Mouse (Mus musculus) thymus, postnatal 36 days (tissue): ENCODE measurements around the gene Col16a1.

Experiments
- DNase-seq, 2 experiments: peaks; one replicate each; pipeline ENCODE4 v3.0.0; 2022; ENCODE audit warnings: mixed read lengths in 2 of 2

Col16a1 gene

DNA sequence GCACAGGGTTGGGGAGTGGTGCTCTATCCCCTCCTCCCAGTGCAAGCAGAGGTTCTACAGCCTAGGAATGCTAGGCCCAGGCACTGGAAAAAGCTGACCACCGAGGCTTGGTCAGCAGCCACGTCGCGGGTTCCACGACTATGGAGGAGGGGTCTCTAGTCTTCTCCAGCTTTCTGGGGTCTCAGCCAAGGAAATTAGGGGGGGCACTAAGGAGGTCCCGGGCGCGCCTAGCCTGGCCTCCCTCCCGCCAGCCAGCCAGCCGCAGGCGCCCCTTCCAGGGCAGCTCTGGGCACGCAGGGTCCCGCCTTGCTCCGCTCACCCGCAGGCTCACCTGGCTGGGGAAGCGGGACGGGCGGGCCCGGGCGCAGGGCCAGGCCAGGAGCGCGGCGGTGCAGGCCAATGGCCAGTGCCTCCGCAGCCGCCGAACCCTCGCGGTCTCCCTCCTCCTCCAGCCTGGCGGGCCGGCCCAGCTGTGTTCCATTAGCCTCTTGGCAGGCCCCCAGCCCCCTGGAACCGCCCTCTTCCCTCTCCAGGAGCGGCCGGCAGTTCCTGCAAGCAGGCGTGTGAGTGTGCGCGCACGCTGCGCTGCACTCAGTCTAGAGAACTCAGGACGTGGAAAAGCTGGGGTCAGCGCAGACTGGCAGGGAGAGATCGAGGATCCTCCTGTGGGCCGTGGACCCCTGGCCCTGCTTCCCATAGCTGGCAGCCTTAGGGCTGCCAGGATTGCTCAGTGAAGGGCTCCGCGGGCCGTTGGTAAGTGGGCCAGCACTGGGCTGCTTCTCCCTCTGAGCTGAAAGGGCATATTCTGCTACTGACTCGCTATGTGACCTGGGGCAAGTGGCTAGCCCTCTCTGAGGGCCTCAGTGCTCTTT is at the start of gene Col16a1:
Col16a1 (plus strand) TSS at position 510 of the 872 bp plus-strand sequence.
- peak in 1 of 2 experiments; percentile 11 for DNase-seq

DNA sequence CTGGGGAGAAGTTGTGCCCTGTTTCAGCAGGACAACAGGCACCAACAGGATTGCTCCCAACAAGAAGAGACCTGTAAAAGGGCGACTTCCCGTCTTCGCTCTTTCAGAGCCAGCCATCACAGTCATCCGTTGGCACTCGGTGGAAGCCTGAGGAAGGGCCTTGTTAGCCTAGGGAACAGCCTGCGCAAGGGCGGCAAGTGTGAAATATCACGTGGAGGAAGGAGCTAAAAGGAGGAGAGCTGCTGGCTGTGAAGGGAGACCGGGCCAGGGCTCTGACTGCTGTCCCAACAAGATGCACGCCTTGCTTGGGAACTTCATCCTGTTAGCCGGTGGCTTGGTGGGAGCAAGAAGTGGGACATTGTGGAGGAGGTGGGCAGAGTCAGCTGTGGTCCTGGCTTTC is 49.5 kb upstream of the Col16a1 start:
- DNase-seq: no peak

DNA sequence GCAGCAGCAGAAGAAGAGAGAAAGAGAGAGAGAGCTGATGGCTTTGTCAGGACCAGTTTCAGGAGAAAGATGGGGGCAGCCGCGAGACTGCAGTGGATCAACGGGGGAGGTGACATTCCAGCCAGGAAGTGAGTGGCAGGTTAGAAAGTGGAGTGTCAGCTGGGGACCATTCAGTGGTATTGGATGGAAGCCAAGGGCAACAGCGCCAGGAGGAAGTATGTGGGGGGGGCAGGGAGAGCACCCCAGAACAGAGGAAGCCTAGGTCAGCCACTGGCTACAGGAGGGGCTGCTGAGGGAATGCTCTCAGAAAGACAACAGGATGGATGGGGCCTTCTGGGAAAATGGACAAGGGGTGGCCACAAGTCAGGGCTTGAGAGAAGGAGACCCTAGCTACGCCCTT is 45.9 kb upstream of the Col16a1 start:
- no peak for DNase-seq

DNA sequence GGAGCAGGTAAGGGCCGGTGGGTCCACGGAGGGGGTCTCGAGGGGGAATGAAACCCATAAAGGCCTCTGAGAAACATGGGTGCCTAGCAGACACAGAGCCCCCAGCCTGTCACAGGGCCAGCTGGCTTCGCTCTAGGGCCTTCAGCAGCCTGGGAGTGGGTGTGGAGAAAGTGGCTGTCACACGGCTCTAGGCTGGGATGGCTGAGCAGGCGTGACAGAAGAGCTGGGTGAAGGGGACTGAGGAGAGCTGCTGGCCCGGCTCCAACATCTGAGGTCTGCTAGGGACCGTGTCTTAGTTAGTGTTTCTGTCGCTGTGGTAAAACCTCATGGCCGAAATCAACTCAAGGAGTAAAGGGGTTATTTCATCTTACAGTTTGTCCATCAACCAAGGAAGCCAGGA is 45.5 kb upstream of the Col16a1 start:
- no peak for DNase-seq

DNA sequence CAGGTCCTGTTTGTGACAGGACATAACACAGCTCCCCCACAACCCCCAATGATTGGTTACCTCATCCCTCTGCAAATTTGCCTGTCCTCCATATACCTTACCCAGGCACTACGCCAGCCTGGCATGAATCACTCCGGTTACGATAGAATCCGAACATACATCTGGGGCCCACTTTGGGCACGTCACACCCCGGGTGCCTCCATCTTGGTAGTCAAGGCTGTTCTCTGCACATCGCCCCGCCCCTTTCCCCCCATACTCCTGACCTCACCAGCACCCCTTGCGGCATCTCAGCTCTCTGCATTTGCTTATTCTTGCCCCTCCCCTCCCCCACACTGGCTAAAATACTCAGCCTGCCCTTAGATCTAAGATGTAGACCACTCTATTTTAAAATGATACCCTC is 42.0 kb upstream of the Col16a1 start:
- no peak for DNase-seq

DNA sequence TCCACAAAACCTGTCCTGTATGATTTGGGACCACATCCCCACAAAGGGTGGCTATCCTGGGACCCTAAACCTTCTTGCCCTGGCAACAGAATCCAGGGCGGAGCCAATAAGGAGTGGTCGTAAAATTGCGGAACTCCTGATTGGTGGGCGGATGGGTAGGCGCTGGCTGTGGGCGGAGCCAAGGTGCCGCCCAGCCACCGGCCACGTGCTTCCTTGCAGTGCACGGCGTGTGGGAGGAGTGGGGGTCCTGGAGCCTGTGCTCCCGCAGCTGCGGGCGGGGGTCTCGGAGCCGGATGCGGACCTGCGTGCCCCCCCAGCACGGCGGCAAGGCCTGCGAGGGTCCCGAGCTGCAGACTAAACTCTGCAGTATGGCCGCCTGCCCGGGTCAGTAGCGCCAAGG is 41.1 kb upstream of the Col16a1 start:
- peak in 1 of 2 experiments; percentile 37 for DNase-seq

DNA sequence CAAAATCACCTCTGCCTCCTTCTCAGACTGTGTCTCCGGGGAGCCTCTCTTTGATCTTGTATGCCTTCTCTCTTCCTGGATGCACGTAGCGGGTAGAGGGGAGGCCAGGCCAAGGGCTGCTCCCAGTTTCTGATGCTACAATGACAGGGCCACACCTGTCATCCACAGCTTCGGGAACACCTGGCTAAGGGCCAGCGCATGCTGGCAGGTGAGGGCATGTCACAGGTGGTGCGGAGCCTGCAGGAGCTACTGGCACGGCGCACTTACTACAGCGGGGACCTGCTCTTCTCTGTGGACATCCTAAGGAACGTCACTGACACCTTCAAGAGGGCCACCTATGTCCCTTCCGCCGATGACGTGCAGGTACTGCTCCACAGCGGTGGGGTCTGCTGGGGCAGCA is 38.6 kb upstream of the Col16a1 start:
- DNase-seq: no peak

DNA sequence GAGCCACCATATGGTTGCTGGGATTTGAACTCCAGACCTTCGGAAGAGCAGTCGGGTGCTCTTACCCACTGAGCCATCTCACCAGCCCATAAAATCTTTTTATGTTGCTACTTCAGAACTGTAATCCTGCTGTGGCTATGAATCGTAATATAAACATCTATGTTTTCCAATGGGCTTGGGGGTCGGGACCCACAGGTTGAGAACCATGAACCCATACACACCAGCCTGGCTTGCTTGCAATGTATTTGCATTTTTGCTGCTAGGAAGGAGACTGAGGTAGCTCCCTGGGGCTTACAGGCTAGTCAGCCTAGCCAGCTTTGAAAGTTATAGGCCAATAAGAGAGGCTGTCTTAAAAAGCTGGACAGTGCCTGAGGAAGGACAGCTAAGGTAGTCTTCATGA is 36.9 kb upstream of the Col16a1 start:
- no peak for DNase-seq

DNA sequence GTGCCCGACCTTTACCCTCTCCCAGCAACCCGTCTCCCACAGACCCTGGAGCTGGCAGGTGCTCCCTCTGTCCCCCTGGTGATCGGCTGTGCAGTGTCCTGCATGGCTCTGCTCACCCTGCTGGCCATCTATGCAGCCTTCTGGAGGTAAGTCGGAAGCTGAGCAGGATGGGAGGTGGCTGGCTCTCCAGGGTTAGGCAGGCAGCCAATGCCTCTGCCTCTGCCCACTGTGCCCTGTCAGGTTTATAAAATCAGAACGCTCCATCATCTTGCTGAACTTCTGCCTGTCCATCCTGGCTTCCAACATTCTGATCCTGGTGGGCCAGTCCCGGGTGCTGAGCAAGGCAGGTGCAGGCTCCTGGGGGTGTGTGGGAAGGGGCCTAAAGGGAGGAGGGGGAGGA is 35.4 kb upstream of the Col16a1 start:
- DNase-seq: no peak

DNA sequence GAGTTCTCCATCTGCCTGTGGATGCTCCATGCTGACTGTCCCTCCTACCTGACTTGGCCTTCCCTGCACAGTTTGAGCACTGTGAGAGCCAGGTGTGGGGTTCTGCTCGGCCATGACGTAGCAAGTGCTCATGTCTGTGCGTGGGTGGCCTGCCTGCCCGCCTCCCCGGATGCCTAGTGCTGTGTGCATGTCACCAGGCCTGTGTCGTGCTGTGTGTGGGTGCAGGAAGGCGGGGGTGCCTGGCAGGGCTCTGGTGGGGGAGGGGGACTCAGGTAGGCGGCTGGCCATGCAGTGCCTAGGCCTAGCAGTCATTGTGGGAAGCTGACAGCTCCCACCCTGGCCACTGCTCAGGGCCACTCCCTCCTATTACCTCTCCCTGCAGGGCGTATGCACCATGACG is 34.5 kb upstream of the Col16a1 start:
- DNase-seq: no peak

DNA sequence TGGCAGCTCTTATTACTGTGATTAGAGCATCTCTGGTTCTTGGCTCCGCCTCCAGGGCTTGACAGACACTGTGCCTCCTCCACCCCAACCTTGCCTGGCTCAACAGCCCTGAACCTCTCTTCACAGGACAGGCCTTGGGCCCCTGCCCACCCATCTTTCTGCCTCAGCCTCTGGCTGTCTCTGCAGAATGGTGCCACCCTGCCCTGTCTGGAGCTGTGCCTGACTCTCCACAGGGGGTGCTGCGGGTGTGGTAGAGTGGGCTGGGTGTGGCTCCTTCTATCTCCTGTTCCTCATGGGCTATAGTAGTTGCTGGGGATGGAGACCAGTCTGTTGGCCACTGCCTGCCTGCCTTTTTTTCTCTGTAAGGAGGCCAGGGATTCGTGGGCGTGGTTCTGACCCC is 31.6 kb upstream of the Col16a1 start:
- DNase-seq: peak in 1 of 2 experiments; percentile 2

DNA sequence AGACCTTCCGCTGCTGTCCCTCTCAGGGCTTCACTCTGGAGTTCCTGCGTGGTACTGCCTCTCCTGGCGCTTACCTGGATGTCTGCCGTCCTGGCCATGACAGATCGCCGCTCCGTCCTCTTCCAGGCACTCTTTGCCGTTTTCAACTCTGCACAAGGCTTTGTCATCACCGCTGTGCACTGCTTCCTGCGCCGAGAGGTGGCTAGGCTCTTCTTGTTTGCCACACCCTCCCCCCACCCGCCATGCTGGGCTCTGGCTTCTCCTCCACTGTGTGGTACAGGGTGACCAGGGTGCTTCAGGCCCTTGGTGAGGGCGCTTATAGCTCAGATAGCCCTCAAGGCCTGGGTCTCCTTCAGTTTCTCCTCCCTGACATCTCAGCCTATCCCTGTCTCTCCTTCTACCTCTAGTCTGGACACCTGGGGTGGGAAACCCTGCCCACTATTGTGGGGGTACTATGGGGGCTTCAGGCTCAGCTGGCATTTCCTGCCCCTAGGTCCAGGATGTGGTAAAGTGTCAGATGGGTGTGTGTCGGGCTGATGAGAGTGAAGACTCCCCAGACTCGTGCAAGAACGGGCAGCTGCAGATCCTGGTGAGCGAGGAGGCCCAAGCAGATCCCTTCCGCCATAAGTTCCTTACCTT is 30.5 kb upstream of the Col16a1 start:
- DNase-seq: peak; percentile 50 to 59

DNA sequence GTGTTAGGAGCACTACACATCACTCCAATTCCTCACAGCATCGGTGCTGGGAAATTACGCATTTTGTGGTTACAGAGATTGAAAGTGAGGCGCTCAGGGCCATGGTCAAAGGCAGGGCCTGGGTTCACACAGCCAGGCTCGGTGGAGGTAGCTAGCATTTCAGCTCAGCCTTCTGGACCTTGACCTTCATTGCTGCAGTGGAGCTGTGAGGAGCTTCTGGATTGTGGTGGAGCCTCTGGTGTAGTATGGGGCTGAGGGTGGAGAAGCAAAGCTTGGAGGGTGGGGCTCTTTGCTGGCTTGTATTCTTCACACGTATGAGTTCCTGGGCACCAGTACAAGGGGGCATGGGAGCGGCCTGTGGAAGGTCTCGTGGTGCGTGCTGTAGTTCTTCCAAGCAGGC is 24.7 kb upstream of the Col16a1 start:
- no peak for DNase-seq

DNA sequence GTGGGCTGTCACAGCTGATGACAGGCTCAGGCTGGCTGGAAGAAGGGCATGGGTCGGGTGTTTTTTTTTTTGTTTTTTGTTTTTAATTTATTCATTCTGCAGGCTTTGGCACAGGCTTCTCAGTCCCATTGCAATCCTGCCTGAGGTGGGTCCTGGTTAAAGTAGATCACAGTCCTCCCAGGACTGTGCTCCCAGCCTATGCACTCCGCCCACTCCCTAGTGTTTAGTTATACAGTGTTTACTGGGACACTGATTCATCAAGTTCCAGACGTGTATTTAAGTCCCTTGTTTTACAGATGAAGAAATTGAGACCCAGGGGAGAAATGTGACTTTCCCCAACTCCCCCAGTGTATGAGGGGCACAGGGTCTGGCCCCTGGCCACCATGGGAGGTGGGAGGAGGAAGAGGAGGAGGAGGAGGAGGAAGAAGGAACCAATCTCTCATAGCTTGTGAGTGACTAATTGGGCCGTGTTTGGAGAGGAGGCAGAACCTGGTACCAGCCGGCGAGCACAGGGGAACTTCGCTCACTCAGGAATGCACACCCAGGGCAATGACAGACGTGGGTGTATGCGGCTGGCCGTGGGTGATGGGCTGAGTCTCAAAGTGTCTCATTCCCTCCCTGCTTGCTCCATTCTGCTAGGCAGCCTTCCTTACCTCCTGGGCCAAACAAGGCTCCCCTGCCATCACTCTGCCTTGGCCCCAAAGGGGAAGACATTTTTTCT is 24.0 kb upstream of the Col16a1 start:
- no peak for DNase-seq

DNA sequence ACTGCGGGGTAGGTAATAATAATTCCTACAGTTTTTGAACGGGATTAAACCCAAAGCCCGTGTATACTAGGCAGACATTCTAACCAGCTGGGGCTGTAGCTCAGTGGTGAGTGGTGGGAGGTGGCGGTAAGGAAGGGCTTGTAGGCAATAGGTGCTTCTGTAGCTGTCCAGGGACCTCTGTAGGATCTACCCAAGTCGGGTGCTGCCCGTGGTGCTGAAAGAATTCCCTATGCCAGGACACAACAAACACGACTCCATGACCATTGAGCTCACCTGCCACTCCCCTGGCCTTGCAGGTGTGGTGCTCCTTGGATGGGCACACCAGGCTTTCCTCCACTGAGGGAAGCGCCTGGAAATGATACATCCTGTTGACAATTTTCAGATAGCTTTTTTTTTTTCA is 22.1 kb upstream of the Col16a1 start:
- no peak for DNase-seq

DNA sequence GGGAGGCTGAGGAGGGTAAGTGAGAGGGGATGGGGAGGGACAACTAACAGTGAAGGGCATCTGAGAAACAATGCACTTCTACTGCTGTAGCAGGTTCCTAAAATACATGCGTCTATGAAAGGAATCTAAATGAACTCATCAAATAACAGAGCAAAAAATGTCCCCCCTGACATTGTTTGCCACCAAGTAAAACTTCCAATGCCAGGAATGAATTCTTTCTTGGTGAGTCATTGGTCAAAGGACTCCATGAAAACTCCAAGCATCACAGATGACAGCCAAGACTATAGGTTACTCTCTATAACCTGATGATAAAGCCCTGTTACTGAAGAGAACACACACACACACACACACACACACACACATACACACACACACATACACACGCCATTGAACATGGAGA is 16.5 kb upstream of the Col16a1 start:
- no peak for DNase-seq

DNA sequence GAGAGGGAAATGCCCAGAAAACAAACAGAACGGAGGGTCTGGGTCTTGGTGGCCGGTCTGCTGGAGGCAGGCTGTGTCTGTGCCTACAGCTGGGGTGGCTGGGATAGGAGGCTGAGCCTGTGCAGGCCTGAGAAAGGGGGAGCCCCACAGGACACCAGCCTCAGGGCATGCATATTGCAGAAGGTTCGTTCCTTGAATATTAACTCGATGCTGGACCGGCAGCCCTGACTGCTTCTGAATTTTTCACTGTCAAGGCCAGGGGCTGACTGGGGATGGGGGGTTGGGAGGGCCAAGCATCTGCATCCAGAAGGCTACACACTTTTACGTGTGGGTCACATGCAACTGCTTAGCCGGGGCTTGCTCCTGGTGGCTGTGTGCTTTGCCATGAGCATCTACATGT is 14.1 kb upstream of the Col16a1 start:
- no peak for DNase-seq

DNA sequence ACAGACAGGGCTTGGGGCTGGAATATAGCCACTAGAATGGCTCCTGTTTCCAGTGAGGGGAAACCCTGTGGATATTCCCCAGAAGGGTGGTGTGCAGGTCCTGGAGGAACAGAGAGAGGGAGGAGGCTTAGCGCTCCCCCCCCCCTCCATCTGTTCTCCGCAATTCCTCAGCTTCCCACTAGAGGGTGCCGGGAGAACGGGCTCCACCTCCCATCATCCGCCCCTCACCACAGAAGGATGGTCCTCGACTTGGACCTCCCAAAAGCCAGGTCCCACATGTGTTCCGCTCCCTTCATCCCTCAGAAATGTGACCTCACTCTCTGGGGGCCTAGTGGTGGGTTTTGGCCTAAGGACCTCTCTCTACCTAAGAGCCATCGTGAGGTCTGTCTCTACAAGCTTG is 11.5 kb upstream of the Col16a1 start:
- DNase-seq: peak; percentile 31 to 35

DNA sequence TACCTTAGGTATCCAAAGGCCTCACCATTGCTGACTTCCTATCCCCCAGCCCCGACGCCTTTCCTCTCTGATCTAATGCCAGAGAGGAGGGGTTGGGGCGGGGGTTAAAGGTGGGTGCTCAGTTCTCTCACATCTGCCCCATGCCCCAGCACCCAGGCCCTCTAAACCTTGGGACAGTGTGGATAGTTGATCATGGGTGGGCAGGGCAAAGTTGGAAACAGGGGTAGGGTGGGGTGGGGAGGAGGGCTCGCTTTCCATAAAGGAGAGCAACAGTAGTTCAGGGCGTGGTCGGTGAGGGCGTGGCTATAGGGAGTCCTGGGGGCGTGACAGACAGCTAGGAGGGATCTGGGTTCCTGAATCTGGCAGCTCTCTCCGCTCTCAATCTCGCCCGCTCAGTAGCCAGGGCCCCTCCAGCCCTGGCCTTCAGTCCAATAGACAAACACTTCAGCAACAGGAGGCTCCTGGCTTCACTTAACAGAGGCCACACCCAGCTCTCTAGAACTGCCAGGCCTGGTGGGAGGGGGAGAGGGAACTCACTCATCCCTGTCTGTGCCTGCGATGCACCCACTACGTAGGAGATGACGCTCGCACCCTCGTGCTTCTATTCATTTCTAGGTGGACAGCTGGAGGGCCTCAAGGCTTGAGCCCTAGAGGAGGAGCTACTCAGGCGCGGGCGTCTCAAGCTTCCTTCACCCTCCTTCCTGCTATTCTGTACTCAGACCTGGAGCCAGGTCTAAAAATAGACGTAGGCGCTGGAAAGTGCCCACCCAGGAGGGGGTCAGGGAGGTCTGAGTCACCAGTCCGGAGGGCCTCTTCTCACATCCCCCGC is 10.9 kb upstream of the Col16a1 start:
- DNase-seq: no peak

DNA sequence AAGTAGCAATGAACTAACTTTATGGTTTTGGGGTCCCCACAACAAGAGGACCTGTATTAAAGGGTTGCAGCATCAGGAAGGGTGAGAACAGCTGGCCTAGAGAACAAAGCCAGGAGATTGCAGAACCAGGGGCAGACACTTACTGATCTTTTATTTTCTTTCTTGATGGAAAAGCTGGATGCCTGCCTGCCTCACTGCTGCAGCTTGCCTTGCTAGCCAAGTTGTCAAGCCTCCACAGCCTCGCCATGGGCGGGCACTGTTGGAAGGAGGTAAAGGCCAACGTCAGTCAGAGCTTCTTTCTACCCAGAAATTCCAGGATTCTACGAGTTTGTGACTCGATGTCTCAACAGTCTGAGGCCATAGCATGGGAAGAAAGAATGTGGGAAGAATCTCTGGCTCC is 8.3 kb upstream of the Col16a1 start:
- DNase-seq: no peak

DNA sequence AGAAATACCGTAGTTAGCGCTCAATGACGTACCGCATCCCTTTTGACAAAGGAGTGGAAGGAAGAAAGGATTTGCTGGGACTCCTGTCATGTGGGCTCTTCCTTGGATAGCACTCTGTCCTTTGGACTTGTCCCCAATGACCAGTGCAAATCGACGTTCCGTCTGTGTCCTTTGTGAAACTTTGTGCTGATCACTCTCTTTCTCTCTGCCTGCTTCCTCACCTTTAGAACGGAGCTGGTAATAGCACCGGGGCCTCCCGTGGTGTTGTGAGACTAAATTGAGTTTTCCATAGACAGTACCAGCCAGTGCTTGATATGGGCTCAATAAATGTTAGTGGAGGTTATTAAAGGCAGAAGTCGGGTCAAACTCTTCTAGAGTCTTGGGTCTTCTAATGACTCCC is 6.6 kb upstream of the Col16a1 start:
- DNase-seq: no peak

DNA sequence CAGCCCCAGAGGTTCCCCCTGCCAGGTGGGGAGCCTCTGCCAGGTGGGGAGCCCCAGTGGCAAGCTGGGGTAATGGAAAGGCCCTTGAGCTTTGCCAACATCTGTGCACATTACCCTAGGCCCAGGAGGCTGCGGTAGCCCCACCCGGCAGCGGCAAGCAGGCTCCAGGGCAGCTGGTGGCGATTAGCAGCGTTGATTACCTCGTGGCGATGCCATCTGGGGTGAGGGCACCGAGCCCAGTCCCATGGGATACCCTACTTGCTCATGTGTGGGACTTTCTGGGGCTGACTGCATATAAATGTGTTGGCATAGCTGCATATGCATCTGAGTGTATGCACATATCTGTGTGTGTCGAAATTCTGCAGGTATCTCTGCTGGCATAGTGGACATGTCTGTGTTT is 3.4 kb upstream of the Col16a1 start:
- peak; percentile 10 to 30 for DNase-seq

DNA sequence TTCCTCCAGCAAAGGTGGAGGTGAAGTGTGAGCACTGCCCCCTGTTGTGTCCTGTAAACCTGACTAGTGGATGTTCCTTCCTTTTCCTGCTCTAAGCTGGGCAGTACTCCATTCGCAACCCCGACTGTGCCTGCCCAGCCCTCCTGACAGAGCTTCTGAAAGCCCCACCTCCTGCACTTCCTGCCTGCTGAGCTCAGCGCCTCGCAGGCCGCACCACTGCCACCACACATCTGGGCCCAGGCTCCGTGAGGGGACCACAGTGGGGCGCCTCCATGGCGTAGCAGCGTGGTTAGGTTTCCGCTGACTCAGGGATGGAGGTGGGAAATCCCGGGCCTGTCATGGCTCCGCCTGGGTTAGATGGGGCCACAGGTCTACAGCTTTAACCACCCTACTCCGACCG is 2.0 kb upstream of the Col16a1 start:
- peak; percentile 77 to 86 for DNase-seq
